Mouse (Mus musculus) hindbrain, embryonic 15.5 days (tissue): Measurements from ENCODE around the gene Lsamp. TPM values are rescaled to one million over a fixed set of nuclear protein-coding genes. Genes with fewer than 3 reads are reported as not detected.

Experiments
- ATAC-seq: fragments of 200-750 bp; cut with Nextera tagmentation; 2 replicates; pipeline ENCODE4 v1.8.0; 2017; ENCODE audit warnings: low read depth, moderate number of reproducible peaks, moderate TSS enrichment; ENCODE audit not compliant: low FRiP score
- H3K27ac ChIP-seq: fragments of 300-500 bp; sonication (generic); replicated peaks from 2 replicates; pipeline ENCODE4 v1.5.1; 2015; ENCODE audit warnings: mild to moderate bottlenecking, inconsistent platforms
- H3K27me3 ChIP-seq: fragments of 300-500 bp; sonication (generic); 2 replicates; pipeline ENCODE4 v1.6.1; 2015; ENCODE audit warnings: control low read depth, inconsistent platforms
- H3K36me3 ChIP-seq: fragments of 300-500 bp; sonication (generic); 2 replicates; pipeline ENCODE4 v1.6.1; 2015; ENCODE audit warnings: control low read depth, inconsistent platforms
- H3K4me1 ChIP-seq: fragments of 300-500 bp; sonication (generic); replicated peaks from 2 replicates; pipeline ENCODE4 v1.6.1; 2015; ENCODE audit warnings: control low read depth, inconsistent platforms
- H3K4me2 ChIP-seq: fragments of 300-500 bp; sonication (generic); 2 replicates; pipeline ENCODE4 v1.6.1; 2015; ENCODE audit warnings: moderate library complexity, mild to moderate bottlenecking, inconsistent platforms
- H3K4me3 ChIP-seq: fragments of 300-500 bp; sonication (generic); 2 replicates; pipeline ENCODE4 v1.5.1; 2015; ENCODE audit warnings: mild to moderate bottlenecking, inconsistent platforms
- H3K9ac ChIP-seq: fragments of 300-500 bp; sonication (generic); 2 replicates; pipeline ENCODE4 v1.6.1; 2015; ENCODE audit warnings: inconsistent platforms
- H3K9me3 ChIP-seq: fragments of 300-500 bp; sonication (generic); 2 replicates; pipeline ENCODE4 v1.6.1; 2016; ENCODE audit warnings: control low read depth, inconsistent platforms
- whole genome bisulfite sequencing: fragments of 180-500 bp; shearing (Covaris S2); methylation state at CpG from one replicate; pipeline ENCODE4 v1.1.7; 2015; 5-methylcytosine and 5-hydroxymethylcytosine counted together
- polyA plus RNA-seq: library from polyadenylated mRNA; unstranded; fragments of >200 nt; fragmentation: Nextera tagmentation; extraction: Ambion mirVana; gene quantifications from 2 replicates; pipeline ENCODE4 v1.2.1, GENCODE M21; 2015

The Lsamp gene
- polyA plus RNA-seq, 1 experiment from 2014 or later: 89.3 TPM

- H3K27me3 ChIP-seq: no peaks in the 10 kb centered on the region
- H3K4me2 ChIP-seq: no peak overlapping the region
- H3K27ac ChIP-seq: no peak overlapping the region
- no peak for ATAC-seq
- 57% methylated on average over 2 of the region's 2 CpGs for whole genome bisulfite sequencing
- no peaks in the 10 kb centered on the region for H3K36me3 ChIP-seq
- H3K4me1 ChIP-seq: no peaks in the 10 kb centered on the region
- H3K9me3 ChIP-seq: no peaks in the 10 kb centered on the region
- H3K4me3 ChIP-seq: no peak overlapping the region
- H3K9ac ChIP-seq: no peak overlapping the region
Measured at GRCm38 (mm10) chr16:42102186-42102585, 2118.0 kb downstream of the Lsamp start.

- Histone ChIP-seq H3K4me3 (no peak overlapping the region), H3K9me3 (no peaks in the 10 kb centered on the region), H3K27me3 (no peaks in the 10 kb centered on the region), H3K27ac (no peak overlapping the region), H3K4me1 (no peaks in the 10 kb centered on the region), H3K36me3 (no peaks in the 10 kb centered on the region), H3K4me2 (no peak overlapping the region), H3K9ac (no peak overlapping the region)
- WGBS: 68% methylated on average over 8 of the region's 8 CpGs
- no peak for ATAC-seq
Measured at GRCm38 (mm10) chr16:42102635-42103034, 2118.5 kb downstream of the Lsamp start.

GRCm38 (mm10) chr16:42112251-42112650, 2128.1 kb downstream of the Lsamp start:
- no peaks in the 10 kb centered on the region for H3K9me3 ChIP-seq
- H3K27me3 ChIP-seq: no peaks in the 10 kb centered on the region
- no peak overlapping the region for H3K4me3 ChIP-seq
- H3K4me1 ChIP-seq: no peaks in the 10 kb centered on the region
- no peak overlapping the region for H3K9ac ChIP-seq
- H3K4me2 ChIP-seq: no peak overlapping the region
- no peaks in the 10 kb centered on the region for H3K36me3 ChIP-seq
- WGBS: 97% methylated on average over 1 of the region's 1 CpGs
- no peak for ATAC-seq
- no peak overlapping the region for H3K27ac ChIP-seq

GRCm38 (mm10) chr16:42113246-42113645, 2129.1 kb downstream of the Lsamp start:
- Histone ChIP-seq H3K27me3 (no peaks in the 10 kb centered on the region), H3K9me3 (no peaks in the 10 kb centered on the region), H3K4me2 (no peak overlapping the region), H3K27ac (no peak overlapping the region), H3K4me1 (no peaks in the 10 kb centered on the region), H3K9ac (no peak overlapping the region), H3K4me3 (no peak overlapping the region), H3K36me3 (no peaks in the 10 kb centered on the region)
- WGBS: 78% methylated on average over 2 of the region's 2 CpGs
- no peak for ATAC-seq

GRCm38 (mm10) chr16:42121788-42122187, 2137.6 kb downstream of the Lsamp start:
- Histone ChIP-seq H3K36me3 (no peaks in the 10 kb centered on the region), H3K9ac (no peak overlapping the region), H3K4me2 (no peak overlapping the region), H3K4me3 (no peak overlapping the region), H3K27ac (no peak overlapping the region), H3K27me3 (no peaks in the 10 kb centered on the region), H3K9me3 (no peaks in the 10 kb centered on the region), H3K4me1 (0 out of 2 replicates have a peak, but pooled peaks cover 5% of the 10 kb centered on the region)
- 78% methylated on average over 6 of the region's 6 CpGs for WGBS
- no peak for ATAC-seq

GRCm38 (mm10) chr16:42123826-42124225, 2139.7 kb downstream of the Lsamp start:
- WGBS: 51% methylated on average over 4 of the region's 4 CpGs
- no peaks in the 10 kb centered on the region for H3K9me3 ChIP-seq

GRCm38 (mm10) chr16:42126061-42126460, 2141.9 kb downstream of the Lsamp start:
- Histone ChIP-seq H3K4me3 (no peak overlapping the region), H3K9me3 (no peaks in the 10 kb centered on the region), H3K27ac (no peak overlapping the region), H3K4me2 (no peak overlapping the region), H3K9ac (no peak overlapping the region), H3K27me3 (no peaks in the 10 kb centered on the region), H3K36me3 (no peaks in the 10 kb centered on the region), H3K4me1 (0 out of 2 replicates have a peak, but pooled peaks cover 5% of the 10 kb centered on the region)
- 88% methylated on average over 2 of the region's 2 CpGs for WGBS
- no peak for ATAC-seq

More at GRCm38 (mm10) chr16:42123826-42124225, 2139.7 kb downstream of the Lsamp start:
- Histone ChIP-seq H3K4me3 (no peak overlapping the region), H3K36me3 (no peaks in the 10 kb centered on the region), H3K9ac (no peak overlapping the region), H3K4me2 (no peak overlapping the region), H3K27ac (no peak overlapping the region), H3K27me3 (no peaks in the 10 kb centered on the region), H3K4me1 (0 out of 2 replicates have a peak, but pooled peaks cover 5% of the 10 kb centered on the region)
- no peak for ATAC-seq

GRCm38 (mm10) chr16:42147164-42147563, 2163.0 kb downstream of the Lsamp start:
- ATAC-seq: peak; percentile 34; the same call in 1 of the 2 replicates
- Histone ChIP-seq H3K4me2 (no peak overlapping the region), H3K4me1 (no peaks in the 10 kb centered on the region), H3K27me3 (no peaks in the 10 kb centered on the region), H3K36me3 (no peaks in the 10 kb centered on the region), H3K9ac (no peak overlapping the region), H3K9me3 (no peaks in the 10 kb centered on the region), H3K4me3 (no peak overlapping the region), H3K27ac (no peak overlapping the region)
- 33% methylated on average over 6 of the region's 6 CpGs for WGBS

GRCm38 (mm10) chr16:42149216-42149942, 2165.2 kb downstream of the Lsamp start:
- no peaks in the 10 kb centered on the region for H3K27me3 ChIP-seq
- H3K9ac ChIP-seq: no peak overlapping the region
- no peaks in the 10 kb centered on the region for H3K36me3 ChIP-seq
- ATAC-seq: no peak
- no peak overlapping the region for H3K27ac ChIP-seq
- no peaks in the 10 kb centered on the region for H3K4me1 ChIP-seq
- H3K4me2 ChIP-seq: no peak overlapping the region
- H3K9me3 ChIP-seq: no peaks in the 10 kb centered on the region
- WGBS: 31% methylated on average over 6 of the region's 6 CpGs
- no peak overlapping the region for H3K4me3 ChIP-seq

GRCm38 (mm10) chr16:42152640-42153039, 2168.5 kb downstream of the Lsamp start:
- Histone ChIP-seq H3K27me3 (no peaks in the 10 kb centered on the region), H3K9ac (no peak overlapping the region), H3K4me3 (no peak overlapping the region), H3K27ac (no peak overlapping the region), H3K4me2 (no peak overlapping the region), H3K4me1 (no peaks in the 10 kb centered on the region), H3K9me3 (no peaks in the 10 kb centered on the region), H3K36me3 (no peaks in the 10 kb centered on the region)
- WGBS: 52% methylated on average over 8 of the region's 8 CpGs
- no peak for ATAC-seq

- WGBS: 51% methylated on average over 9 of the region's 9 CpGs
- Histone ChIP-seq H3K9ac (no peak overlapping the region), H3K27ac (no peak overlapping the region), H3K4me1 (no peaks in the 10 kb centered on the region), H3K27me3 (no peaks in the 10 kb centered on the region), H3K9me3 (no peaks in the 10 kb centered on the region), H3K36me3 (no peaks in the 10 kb centered on the region), H3K4me2 (no peak overlapping the region), H3K4me3 (no peak overlapping the region)
- no peak for ATAC-seq
Measured at GRCm38 (mm10) chr16:42157816-42158215, 2173.7 kb downstream of the Lsamp start.

- no peak overlapping the region for H3K4me3 ChIP-seq
- no peak overlapping the region for H3K4me2 ChIP-seq
- peak; percentile 65; the same call in 1 of the 2 replicates for ATAC-seq
- no peak overlapping the region for H3K27ac ChIP-seq
- no peaks in the 10 kb centered on the region for H3K36me3 ChIP-seq
- no peaks in the 10 kb centered on the region for H3K4me1 ChIP-seq
- H3K9ac ChIP-seq: no peak overlapping the region
- H3K9me3 ChIP-seq: no peaks in the 10 kb centered on the region
- H3K27me3 ChIP-seq: no peaks in the 10 kb centered on the region
Measured at GRCm38 (mm10) chr16:42164941-42165340, 2180.8 kb downstream of the Lsamp start.

GRCm38 (mm10) chr16:42168292-42168691, 2184.1 kb downstream of the Lsamp start:
- H3K4me1 ChIP-seq: no peaks in the 10 kb centered on the region; the same call in 1 of the 2 replicates
- H3K36me3 ChIP-seq: no peaks in the 10 kb centered on the region
- H3K27ac ChIP-seq: no peak overlapping the region
- H3K9ac ChIP-seq: no peak overlapping the region
- ATAC-seq: no peak
- no peaks in the 10 kb centered on the region for H3K27me3 ChIP-seq
- H3K9me3 ChIP-seq: no peaks in the 10 kb centered on the region
- WGBS: 95% methylated on average over 9 of the region's 9 CpGs
- H3K4me3 ChIP-seq: no peak overlapping the region
- H3K4me2 ChIP-seq: no peak overlapping the region
